Mouse (Mus musculus) erythroblast, embryonic 14.5 days (primary cell): ENCODE results near the gene Nfe2l1.

Experiments
- GATA1 ChIP-seq: IDR thresholded peaks from 2 replicates; pipeline ENCODE4 v1.6.1; 2012; ENCODE audit warnings: low read length, inconsistent platforms, mixed read lengths
- TAL1 ChIP-seq: IDR thresholded peaks from 3 replicates; pipeline ENCODE4 v1.6.1; 2012; ENCODE audit warnings: low read length, inconsistent platforms, mixed read lengths

DNA sequence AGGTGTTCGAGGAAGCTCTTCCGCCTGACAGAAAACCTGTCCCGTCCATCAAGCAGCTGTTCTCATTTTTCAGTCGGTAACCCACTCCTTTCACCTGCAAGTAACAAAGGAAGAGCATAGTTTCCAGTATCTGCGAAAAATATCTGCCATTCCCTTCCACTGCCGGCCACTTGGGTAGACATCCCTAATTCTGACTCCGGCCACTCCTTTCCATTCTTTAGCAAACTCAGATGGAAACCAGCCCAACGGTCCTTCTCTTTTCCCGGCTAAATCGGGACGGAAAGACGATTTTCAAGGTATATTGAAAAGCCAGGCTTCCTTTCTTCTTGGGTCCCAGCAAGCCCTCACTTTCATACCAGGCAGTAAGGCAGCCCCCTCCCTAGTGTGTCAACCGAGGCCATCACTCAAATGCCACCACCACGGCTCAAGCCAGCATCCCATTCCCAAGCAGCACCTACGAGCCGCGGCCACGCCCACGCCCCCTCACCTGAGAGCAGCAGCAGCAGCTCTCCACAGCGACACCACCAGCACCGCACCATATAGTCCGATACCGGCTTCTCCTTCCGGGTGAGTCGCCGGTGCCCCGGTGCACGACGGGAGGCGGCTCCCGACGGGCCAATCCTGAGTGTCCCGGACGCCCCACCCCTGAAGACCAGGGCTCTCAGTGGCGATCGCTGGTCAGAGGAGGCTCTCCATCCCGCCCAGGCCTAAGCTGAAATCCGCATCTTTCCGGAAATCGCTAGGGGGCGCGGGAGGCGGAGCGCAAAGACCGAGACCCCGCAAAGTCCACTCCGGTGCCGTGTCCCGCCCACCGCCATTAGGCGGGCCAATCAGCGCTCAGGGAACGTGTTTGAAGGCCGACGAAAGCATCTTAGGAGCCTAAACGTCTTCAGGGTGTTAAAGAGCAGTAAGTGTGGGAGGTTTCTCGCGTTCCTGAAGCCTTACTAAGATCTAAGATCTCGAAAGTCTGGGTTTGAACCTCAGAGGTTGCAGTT, 52.5 kb downstream of the Nfe2l1 start, which contains the start of gene Snx11:
- no peak for TF ChIP-seq TAL1
- TF ChIP-seq GATA1 = no peak
